Comparison of ENCODE assay signal across 13 mouse cellular contexts in genomic region chr12:36476476-36476875, GRCm38 (mm10).
A peak's percentile ranks its signal among the peaks of the same experiment; 100 is the strongest.
DNase-seq lines count a peak whose midpoint lies in the region; ATAC-seq and TF ChIP-seq lines count a peak whose summit lies in the region.
"Had no signal": no experiment of that assay in that cellular context is flagged by ENCODE, and none has a peak within 500 bp of the region (broad histone marks: within the 10 kb centered on the region; RNA-seq: fewer than 3 reads in every experiment).

No protein-coding gene starts in this region.

- peaks cover 5% of the 10 kb centered on the region; the same call in 1 of the 2 replicates for H3K4me1 ChIP-seq in heart, postnatal 0 days (ENCODE audit: control insufficient read depth, insufficient read depth)
- H3K4me1 ChIP-seq in intestine, postnatal 0 days (replicated peaks; ENCODE audit: control insufficient read depth, insufficient read depth, low read length), result 0 out of 2 replicates have a peak, but pooled peaks cover 7% of the 10 kb centered on the region
- H3K4me1 ChIP-seq in hindbrain, embryonic 12.5 days, result no peaks in the 10 kb centered on the region; the same call in 1 of the 2 replicates
- no peaks in the 10 kb centered on the region for H3K4me1 ChIP-seq in lung, postnatal 0 days (ENCODE audit: insufficient read depth, low read depth, low read length)
- H3K4me1 ChIP-seq in liver, embryonic 12.5 days, result no peaks in the 10 kb centered on the region
- H3K4me1 ChIP-seq: liver, embryonic 13.5 days had no signal

- TF ChIP-seq CTCF in heart, postnatal 0 days (IDR thresholded peaks at IDR 0.05; ENCODE audit: low read depth), result no peak
- no peak for TF ChIP-seq CTCF in intestine, postnatal 0 days (IDR thresholded peaks at IDR 0.05; ENCODE audit: low read depth)
- no peak for TF ChIP-seq CTCF in lung, postnatal 0 days (IDR thresholded peaks at IDR 0.05)

- H3K4me2 ChIP-seq in heart, postnatal 0 days (ENCODE audit: low read depth, low read length), result no peak overlapping the region
- no peak overlapping the region for H3K4me2 ChIP-seq in intestine, postnatal 0 days (replicated peaks; ENCODE audit: low read depth)
- no peak overlapping the region for H3K4me2 ChIP-seq in hindbrain, embryonic 12.5 days (replicated peaks)
- H3K4me2 ChIP-seq in lung, postnatal 0 days (replicated peaks; ENCODE audit: low read depth, low read length), result no peak overlapping the region
- no peak overlapping the region for H3K4me2 ChIP-seq in liver, embryonic 12.5 days
- H3K4me2 ChIP-seq: hindbrain, embryonic 14.5 days; liver, embryonic 13.5 days had no signal

- no peak for TF ChIP-seq EP300 in heart, postnatal 0 days (IDR thresholded peaks at IDR 0.05; ENCODE audit: low read depth)
- TF ChIP-seq EP300 in lung, postnatal 0 days (IDR thresholded peaks at IDR 0.05), result no peak

- 42% methylated on average over 5 of the region's 5 CpGs for WGBS in heart, postnatal 0 days
- WGBS in intestine, postnatal 0 days, result 33% methylated on average over 5 of the region's 5 CpGs
- 63% methylated on average over 5 of the region's 5 CpGs for WGBS in hindbrain, embryonic 12.5 days
- WGBS in lung, postnatal 0 days, result 51% methylated on average over 5 of the region's 5 CpGs
- 51% methylated on average over 5 of the region's 5 CpGs for WGBS in liver, embryonic 12.5 days (ENCODE audit: insufficient replicate concordance)

- DNase-seq in heart, postnatal 0 days (ENCODE audit: low spot score), result no peak
- no peak for DNase-seq in heart, postnatal 36 days
- DNase-seq in adipocyte (ENCODE audit: low spot score), result peak; percentile 33
- peak; percentile 56 for DNase-seq in mesoderm, embryonic 11.5 days (ENCODE audit: low read depth, low spot score)
- no peak for DNase-seq in lung, postnatal 0 days (ENCODE audit: low spot score)
- DNase-seq: cerebellum, adult 9-11 months; gastrocnemius, adult 2 months; liver, embryonic 13.5 days had no signal

- peak overlapping the region; percentile 6; the same call in 1 of the 2 replicates for H3K27ac ChIP-seq in heart, postnatal 0 days (ENCODE audit: low read depth)
- no peak overlapping the region; the same call in 1 of the 2 replicates for H3K27ac ChIP-seq in intestine, postnatal 0 days (ENCODE audit: low read depth, low read length)
- H3K27ac ChIP-seq in hindbrain, embryonic 12.5 days, result no peak overlapping the region
- H3K27ac ChIP-seq in lung, postnatal 0 days (ENCODE audit: low read length), result no peak overlapping the region
- no peak overlapping the region for H3K27ac ChIP-seq in liver, embryonic 12.5 days
- H3K27ac ChIP-seq: gastrocnemius, adult 2 months; hindbrain, embryonic 14.5 days; liver, embryonic 13.5 days had no signal

- intact Hi-C loops in heart, postnatal 36 days (cut with DNase I), result no loop called here

- peak; percentile 62 for ATAC-seq in heart, postnatal 0 days (ENCODE audit: insufficient read depth, low read depth)
- ATAC-seq in intestine, postnatal 0 days, result peak; percentile 49; the same call in 1 of the 2 replicates
- no peak for ATAC-seq in hindbrain, embryonic 12.5 days (ENCODE audit: low FRiP score)
- no peak for ATAC-seq in lung, postnatal 0 days
- no peak for ATAC-seq in liver, embryonic 12.5 days
- ATAC-seq: Patski had no signal

- no peaks in the 10 kb centered on the region for H3K36me3 ChIP-seq in heart, postnatal 0 days (replicated peaks; ENCODE audit: control insufficient read depth, insufficient read depth, low read length)
- no peaks in the 10 kb centered on the region for H3K36me3 ChIP-seq in intestine, postnatal 0 days (ENCODE audit: control insufficient read depth, insufficient read depth)
- H3K36me3 ChIP-seq in hindbrain, embryonic 12.5 days, result no peaks in the 10 kb centered on the region
- no peaks in the 10 kb centered on the region for H3K36me3 ChIP-seq in lung, postnatal 0 days (ENCODE audit: insufficient read depth, low read length)
- no peaks in the 10 kb centered on the region for H3K36me3 ChIP-seq in liver, embryonic 12.5 days
- H3K36me3 ChIP-seq: liver, embryonic 13.5 days had no signal

- no peaks in the 10 kb centered on the region for H3K27me3 ChIP-seq in heart, postnatal 0 days (ENCODE audit: control insufficient read depth, insufficient read depth, low read length)
- no peaks in the 10 kb centered on the region for H3K27me3 ChIP-seq in intestine, postnatal 0 days (replicated peaks; ENCODE audit: control insufficient read depth, insufficient read depth, low read length)
- no peaks in the 10 kb centered on the region for H3K27me3 ChIP-seq in hindbrain, embryonic 12.5 days
- H3K27me3 ChIP-seq in lung, postnatal 0 days (replicated peaks; ENCODE audit: insufficient read depth, low read length), result no peaks in the 10 kb centered on the region
- no peaks in the 10 kb centered on the region for H3K27me3 ChIP-seq in liver, embryonic 12.5 days (replicated peaks)
- H3K27me3 ChIP-seq: liver, embryonic 13.5 days; Patski had no signal

- no peak overlapping the region for H3K4me3 ChIP-seq in heart, postnatal 0 days (ENCODE audit: low read depth, low read length)
- no peak overlapping the region for H3K4me3 ChIP-seq in intestine, postnatal 0 days (ENCODE audit: low read depth, low read length)
- no peak overlapping the region for H3K4me3 ChIP-seq in hindbrain, embryonic 12.5 days
- H3K4me3 ChIP-seq in lung, postnatal 0 days (ENCODE audit: low read depth, low read length), result no peak overlapping the region
- no peak overlapping the region for H3K4me3 ChIP-seq in liver, embryonic 12.5 days
- H3K4me3 ChIP-seq: gastrocnemius, adult 2 months; liver, embryonic 13.5 days had no signal

- H3K9ac ChIP-seq in heart, postnatal 0 days (replicated peaks; ENCODE audit: low read depth, low read length), result no peak overlapping the region
- H3K9ac ChIP-seq in intestine, postnatal 0 days (ENCODE audit: low read depth, low read length), result no peak overlapping the region
- H3K9ac ChIP-seq in hindbrain, embryonic 12.5 days, result no peak overlapping the region
- no peak overlapping the region for H3K9ac ChIP-seq in lung, postnatal 0 days (replicated peaks; ENCODE audit: low read depth)
- H3K9ac ChIP-seq in liver, embryonic 12.5 days, result no peak overlapping the region
- H3K9ac ChIP-seq: hindbrain, embryonic 14.5 days; liver, embryonic 13.5 days had no signal

- no peaks in the 10 kb centered on the region for H3K9me3 ChIP-seq in heart, postnatal 0 days (replicated peaks; ENCODE audit: control insufficient read depth, low read length)
- no peaks in the 10 kb centered on the region for H3K9me3 ChIP-seq in intestine, postnatal 0 days (ENCODE audit: control insufficient read depth)
- H3K9me3 ChIP-seq in hindbrain, embryonic 12.5 days (replicated peaks), result no peaks in the 10 kb centered on the region
- no peaks in the 10 kb centered on the region for H3K9me3 ChIP-seq in lung, postnatal 0 days (ENCODE audit: low read length)
- no peaks in the 10 kb centered on the region for H3K9me3 ChIP-seq in liver, embryonic 12.5 days (replicated peaks)
- H3K9me3 ChIP-seq: liver, embryonic 13.5 days had no signal

Comparison
In these comparisons a context has a peak if more than half of its experiments do, and no peak if none do; other contexts are left out.
1. ATAC-seq: peak in heart, postnatal 0 days (single experiment) and intestine, postnatal 0 days (single experiment); none in hindbrain, embryonic 12.5 days (single experiment), lung, postnatal 0 days (single experiment) and liver, embryonic 12.5 days (single experiment).
2. DNase-seq: peak in adipocyte (single experiment) and mesoderm, embryonic 11.5 days (single experiment); none in heart, postnatal 0 days (single experiment), heart, postnatal 36 days (0 of 2) and lung, postnatal 0 days (single experiment).